Mouse (Mus musculus) testis, adult 2 months (tissue): ENCODE measurements around the gene Lgr4. TPM values are rescaled to one million over a fixed set of nuclear protein-coding genes. Genes with fewer than 3 reads are reported as not detected.

ENCODE experiments used
- H3K27ac ChIP-seq: fragments of 200-500 bp; 2 replicates; pipeline ENCODE4 v1.5.1; 2012; ENCODE audit warnings: low read depth, low read length; ENCODE audit not compliant: control insufficient read depth, insufficient read depth
- H3K27me3 ChIP-seq: fragments of 200-500 bp; 2 replicates; pipeline ENCODE4 v1.6.1; 2012; ENCODE audit warnings: mild to moderate bottlenecking, low read length, moderate library complexity; ENCODE audit not compliant: control insufficient read depth, insufficient read depth
- H3K36me3 ChIP-seq: fragments of 200-500 bp; 2 replicates; pipeline ENCODE4 v1.6.1; 2012; ENCODE audit warnings: mild to moderate bottlenecking, low read length; ENCODE audit not compliant: control insufficient read depth, insufficient read depth
- H3K4me1 ChIP-seq: fragments of 200-500 bp; 2 replicates; pipeline ENCODE4 v1.6.1; 2012; ENCODE audit warnings: low read length; ENCODE audit not compliant: control insufficient read depth, insufficient read depth
- H3K4me3 ChIP-seq: fragments of 200-500 bp; 2 replicates; pipeline ENCODE4 v1.5.1; 2012; ENCODE audit warnings: low read depth, mild to moderate bottlenecking, low read length, moderate library complexity, mixed read lengths; ENCODE audit not compliant: control insufficient read depth
- CTCF ChIP-seq: fragments of 200-500 bp; IDR thresholded peaks from 2 replicates; pipeline ENCODE4 v1.5.1; 2012; ENCODE audit warnings: low read depth, mild to moderate bottlenecking, inconsistent platforms, low read length, moderate library complexity; ENCODE audit not compliant: control insufficient read depth, insufficient read depth, insufficient replicate concordance
- POLR2A ChIP-seq: fragments of 200-500 bp; IDR thresholded peaks from 2 replicates; pipeline ENCODE4 v1.6.1; 2012; ENCODE audit warnings: low read depth, mild to moderate bottlenecking, inconsistent platforms, low read length, moderate library complexity; ENCODE audit not compliant: control insufficient read depth
- polyA plus RNA-seq: library from polyadenylated mRNA; depleted of rRNA; stranded (reverse); fragments of >200 nt; gene quantifications from 2 replicates; pipeline ENCODE4 v1.2.3, GENCODE M21; 2012

Lgr4 gene
- polyA plus RNA-seq, 1 experiment = 4.3 TPM

DNA sequence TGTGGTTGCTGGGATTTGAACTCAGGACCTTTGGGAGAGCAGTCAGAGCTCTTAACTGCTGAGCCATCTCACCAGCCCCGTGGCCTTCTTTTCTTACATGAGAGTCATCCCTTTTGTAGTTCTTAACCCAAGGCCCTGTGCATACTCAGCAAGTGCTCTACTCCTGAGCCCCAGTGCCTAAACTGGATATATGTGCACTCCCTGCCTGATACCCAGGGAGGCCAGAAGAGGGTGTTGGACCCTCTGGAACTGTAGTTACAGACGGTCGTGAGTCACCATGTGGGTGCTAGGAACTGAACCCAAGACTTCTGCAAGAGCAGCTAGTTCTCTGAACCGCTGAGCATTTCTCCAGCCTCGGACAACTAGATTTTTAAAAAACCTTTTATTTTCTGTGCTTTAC lies 12.9 kb downstream of the Lgr4 start:
- H3K4me3 ChIP-seq = no peak overlapping the region
- H3K27ac ChIP-seq = no peak overlapping the region
- TF ChIP-seq CTCF = no peak
- TF ChIP-seq POLR2A = no peak
- H3K27me3 ChIP-seq = no peaks in the 10 kb centered on the region
- no peaks in the 10 kb centered on the region for H3K36me3 ChIP-seq
- no peaks in the 10 kb centered on the region for H3K4me1 ChIP-seq

DNA sequence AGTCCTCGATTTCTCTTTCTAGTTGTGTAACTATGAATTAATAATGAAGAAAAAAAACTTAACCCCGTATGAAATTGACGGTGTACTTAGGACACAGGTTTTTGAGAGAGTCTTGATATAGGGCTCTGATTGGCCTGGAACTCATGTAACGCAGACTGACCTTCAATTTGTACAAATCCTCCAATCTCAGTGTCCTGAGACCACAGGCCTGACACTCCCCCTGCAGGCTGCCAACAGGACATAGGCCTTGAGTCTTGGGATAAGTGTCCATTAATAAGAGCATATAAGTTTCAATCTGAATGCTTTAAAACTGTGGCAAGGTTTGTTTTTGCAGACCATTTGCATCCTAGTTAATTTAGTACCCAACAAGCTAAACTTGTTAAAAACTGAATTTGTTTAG lies 13.3 kb downstream of the Lgr4 start:
- no peaks in the 10 kb centered on the region for H3K4me1 ChIP-seq
- no peak overlapping the region for H3K27ac ChIP-seq
- H3K36me3 ChIP-seq = no peaks in the 10 kb centered on the region
- H3K27me3 ChIP-seq = no peaks in the 10 kb centered on the region
- H3K4me3 ChIP-seq = no peak overlapping the region
- TF ChIP-seq POLR2A = no peak
- TF ChIP-seq CTCF = no peak

DNA sequence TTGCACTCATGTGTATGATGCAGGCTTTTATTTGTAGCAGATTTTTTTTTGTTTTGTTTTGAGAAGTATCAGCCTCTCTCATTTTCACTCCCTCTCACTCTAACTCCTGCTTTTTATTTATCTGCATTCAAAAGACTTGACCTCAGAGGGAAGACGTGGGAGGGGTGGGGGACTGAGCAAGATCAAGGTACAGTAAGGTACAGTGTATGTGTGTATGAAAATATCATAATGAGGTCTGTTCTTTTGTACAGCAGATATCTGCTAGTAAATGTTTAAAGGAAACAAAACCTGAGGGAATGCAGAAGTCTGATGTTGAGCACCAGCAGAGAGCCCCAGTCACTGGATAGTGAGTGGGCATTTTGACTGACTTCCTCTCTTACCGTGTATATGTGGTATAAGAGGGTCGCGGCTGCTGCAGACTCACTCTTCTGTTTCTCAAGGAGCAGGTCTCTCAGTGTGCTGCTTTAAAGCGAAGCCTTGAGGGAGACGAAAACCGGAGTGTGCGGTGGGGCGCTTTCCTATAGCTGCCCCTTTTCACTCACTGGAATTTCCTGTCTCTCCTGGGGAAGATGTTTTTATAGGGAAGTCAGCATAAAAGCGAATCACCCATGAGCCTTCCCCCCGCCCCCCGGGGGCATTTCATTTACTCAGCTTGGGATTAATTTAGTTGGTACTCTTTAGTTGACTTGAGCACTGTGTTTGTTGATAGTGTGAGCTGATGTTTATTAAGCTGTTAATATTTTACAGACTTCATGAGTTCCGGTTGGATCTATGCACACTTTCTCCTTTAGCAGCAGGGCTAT lies 14.7 kb downstream of the Lgr4 start:
- Histone ChIP-seq H3K36me3 (no peaks in the 10 kb centered on the region), H3K27me3 (no peaks in the 10 kb centered on the region), H3K27ac (no peak overlapping the region), H3K4me1 (no peaks in the 10 kb centered on the region), H3K4me3 (no peak overlapping the region)
- TF ChIP-seq POLR2A = no peak

DNA sequence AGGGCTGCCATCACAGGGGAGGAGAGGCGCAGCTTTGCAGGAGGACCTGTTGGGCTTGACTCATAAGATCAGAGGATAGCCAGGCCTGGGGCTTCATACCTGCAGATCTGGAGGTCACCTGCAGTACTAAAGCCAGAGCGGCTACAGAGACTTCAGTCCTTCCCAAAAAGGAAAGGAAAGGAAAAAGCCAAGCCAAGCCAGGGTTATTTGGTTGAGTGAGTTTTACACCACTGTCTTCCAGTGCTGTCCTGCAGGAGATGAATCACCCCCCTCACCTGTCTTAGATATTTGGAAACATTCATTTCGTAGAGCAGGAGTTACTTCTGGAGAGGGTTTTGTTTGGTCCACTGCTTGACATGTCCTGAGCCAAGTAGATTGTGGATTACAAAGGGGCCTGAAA lies 15.7 kb downstream of the Lgr4 start:
- no peaks in the 10 kb centered on the region for H3K27me3 ChIP-seq
- H3K4me1 ChIP-seq = no peaks in the 10 kb centered on the region
- H3K4me3 ChIP-seq = no peak overlapping the region
- H3K27ac ChIP-seq = no peak overlapping the region
- H3K36me3 ChIP-seq = no peaks in the 10 kb centered on the region
- TF ChIP-seq POLR2A (no peak), CTCF (no peak)

DNA sequence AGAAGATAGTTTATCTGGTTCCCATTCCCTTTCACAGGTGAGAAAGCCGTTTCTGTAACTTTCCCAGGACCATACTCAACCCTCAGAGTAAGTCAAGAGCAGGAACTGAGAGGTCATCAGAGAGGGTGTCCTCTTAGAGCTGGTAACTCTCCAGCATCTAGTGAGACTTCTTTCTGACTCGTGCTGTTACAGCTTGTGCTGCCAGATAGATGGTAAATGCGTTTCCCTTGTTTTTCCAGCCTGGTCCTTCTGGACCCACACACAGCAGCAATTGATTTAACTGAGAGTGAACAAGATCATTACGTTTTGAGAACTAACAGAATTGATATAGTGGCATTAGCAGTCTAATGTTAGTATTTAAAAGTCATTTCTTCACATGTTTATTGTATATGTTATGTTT lies 16.6 kb downstream of the Lgr4 start:
- Histone ChIP-seq H3K36me3 (no peaks in the 10 kb centered on the region), H3K27ac (no peak overlapping the region), H3K27me3 (no peaks in the 10 kb centered on the region), H3K4me3 (no peak overlapping the region), H3K4me1 (no peaks in the 10 kb centered on the region)
- TF ChIP-seq POLR2A (no peak), CTCF (no peak)

DNA sequence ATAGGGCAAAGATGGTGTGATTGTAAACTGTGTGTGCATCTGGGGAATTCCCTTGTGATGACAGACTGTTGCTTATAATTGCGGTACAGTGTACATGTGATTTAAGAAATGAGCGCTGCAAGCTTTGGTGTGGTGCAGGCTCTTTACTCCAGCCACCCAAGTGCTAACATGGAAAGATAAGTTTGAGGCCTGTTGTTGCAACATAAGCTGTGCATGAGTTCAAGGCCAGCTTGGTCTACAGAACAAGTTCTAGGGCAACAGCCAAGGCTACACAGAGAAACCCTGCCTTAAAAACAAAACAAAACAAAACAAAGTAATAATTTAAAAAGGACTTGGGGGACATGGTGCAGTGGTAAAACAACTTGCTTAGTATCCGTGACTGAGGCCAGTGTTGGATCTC lies 17.7 kb downstream of the Lgr4 start:
- Histone ChIP-seq H3K27ac (no peak overlapping the region), H3K4me1 (no peaks in the 10 kb centered on the region), H3K36me3 (no peaks in the 10 kb centered on the region), H3K4me3 (no peak overlapping the region), H3K27me3 (no peaks in the 10 kb centered on the region)
- TF ChIP-seq POLR2A (no peak), CTCF (no peak)

DNA sequence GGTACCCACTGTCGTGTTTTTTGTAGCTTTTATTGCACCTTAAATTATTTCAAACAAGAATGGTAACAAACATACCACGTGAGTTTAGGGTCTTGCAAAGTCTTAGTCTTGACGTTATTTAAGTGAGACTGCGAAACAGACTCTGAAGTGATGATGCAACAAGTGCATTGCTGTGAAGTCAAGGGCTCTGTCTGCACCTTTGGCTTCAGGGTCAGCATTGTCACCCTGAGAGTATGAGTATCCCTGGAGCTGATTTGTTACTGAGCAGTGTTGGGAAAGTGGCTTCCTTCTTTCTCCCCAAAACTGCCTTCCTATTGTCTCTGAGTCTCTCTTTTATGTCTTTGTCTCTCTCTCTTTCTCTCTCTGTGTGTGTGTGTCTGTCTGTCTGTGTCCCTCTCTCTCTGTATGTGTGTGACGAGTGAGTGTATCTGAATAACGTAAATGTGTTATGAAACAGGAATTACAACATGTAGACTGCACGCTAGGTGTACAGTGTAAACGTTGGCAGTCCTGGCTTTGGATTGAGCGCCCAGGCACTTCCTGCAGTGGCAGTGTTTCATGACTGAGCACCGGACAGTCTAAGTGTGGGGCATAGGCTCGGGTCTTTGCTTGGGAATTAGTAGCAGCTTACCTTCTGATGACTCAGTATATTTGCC lies 18.4 kb downstream of the Lgr4 start:
- Histone ChIP-seq H3K27ac (no peak overlapping the region), H3K4me1 (no peaks in the 10 kb centered on the region), H3K4me3 (no peak overlapping the region), H3K36me3 (no peaks in the 10 kb centered on the region), H3K27me3 (no peaks in the 10 kb centered on the region)
- no peak for TF ChIP-seq CTCF
- no peak for TF ChIP-seq POLR2A
